Mouse (Mus musculus) G1E (cell line): ENCODE data around the gene Rad9b.

ENCODE experiments used
- CTCF ChIP-seq: IDR thresholded peaks from 2 replicates; pipeline ENCODE4 v1.5.1; 2012; ENCODE audit warnings: low read depth, low read length, inconsistent platforms, mixed read lengths
- GATA1 ChIP-seq: IDR thresholded peaks from 2 replicates; pipeline ENCODE4 v1.6.1; 2012; ENCODE audit warnings: borderline replicate concordance, low read length, inconsistent platforms, mixed read lengths
- TAL1 ChIP-seq: conservative IDR thresholded peaks from 2 replicates; pipeline ENCODE4 v1.6.1; 2012; ENCODE audit warnings: low read depth, low read length, inconsistent platforms, mixed read lengths

GRCm38 (mm10) chr5:122345777-122346176 is 8.3 kb downstream of the Rad9b start:
- TF ChIP-seq CTCF (no peak), GATA1 (no peak), TAL1 (no peak)
